Mouse (Mus musculus) A20 (cell line): Measurements from ENCODE around the gene Lars2.
A peak's percentile ranks its signal among the peaks of the same experiment; 100 is the strongest.

ENCODE experiments used
- DNase-seq: peaks from one replicate; pipeline ENCODE4 v3.0.0-alpha.2; 2011; ENCODE audit warnings: low read depth, low spot score

The Lars2 gene

DNA sequence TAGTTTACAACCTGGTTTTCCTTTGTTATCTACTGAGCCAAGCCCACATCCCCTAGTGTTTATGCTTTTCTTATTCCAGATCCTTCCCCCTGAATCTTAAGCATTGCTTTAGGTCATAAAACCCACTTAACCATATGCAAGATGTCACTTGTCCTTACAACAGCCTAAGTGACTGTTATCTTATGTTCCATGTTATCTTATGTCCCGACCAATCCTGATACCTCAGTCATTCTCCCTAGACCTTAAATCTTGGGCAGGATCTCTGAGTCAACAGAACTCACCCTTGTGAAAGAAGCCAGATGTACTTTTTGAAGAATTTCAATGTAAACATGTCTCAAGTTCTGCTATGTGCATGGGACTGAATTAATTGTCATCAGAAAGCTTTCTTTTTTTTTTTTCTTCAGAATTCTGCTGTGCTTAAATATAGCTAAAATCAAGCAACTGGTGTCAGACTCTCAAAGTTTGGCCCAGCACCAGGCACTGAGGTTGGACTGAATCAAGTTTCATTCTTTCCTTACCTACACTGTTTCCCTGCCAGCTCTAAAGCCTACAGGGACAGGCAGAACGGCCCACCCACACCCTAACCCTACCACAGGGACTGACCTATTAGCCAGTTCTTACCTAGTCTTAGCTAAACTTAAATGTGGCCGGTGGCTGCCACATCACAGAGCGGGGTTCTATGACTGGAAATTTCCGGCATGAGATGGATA, 24.6 kb downstream of the Lars2 start:
- no peak for DNase-seq

DNA sequence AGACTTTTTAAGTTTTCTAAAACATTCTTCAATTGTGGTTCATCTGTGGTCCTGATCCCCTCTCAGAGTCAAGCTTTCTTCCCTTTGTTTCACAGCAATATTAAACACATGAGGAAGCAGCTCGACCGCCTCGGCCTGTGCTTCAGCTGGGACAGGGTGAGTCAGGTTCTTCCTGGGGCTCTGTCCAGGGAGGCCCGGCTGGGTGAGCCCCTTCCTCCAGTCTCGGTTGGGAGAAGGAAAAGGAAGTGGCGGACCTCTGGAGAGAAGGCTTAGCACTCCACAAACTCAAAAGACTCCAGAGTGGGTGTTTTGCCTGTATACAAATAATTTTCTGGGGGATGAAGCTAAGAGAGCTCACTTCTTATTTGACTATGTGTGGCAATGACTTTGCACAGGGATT, 28.1 kb downstream of the Lars2 start:
- DNase-seq = no peak

GRCm38 (mm10) chr9:123397701-123398100, 31.0 kb downstream of the Lars2 start:
- no peak for DNase-seq

DNA sequence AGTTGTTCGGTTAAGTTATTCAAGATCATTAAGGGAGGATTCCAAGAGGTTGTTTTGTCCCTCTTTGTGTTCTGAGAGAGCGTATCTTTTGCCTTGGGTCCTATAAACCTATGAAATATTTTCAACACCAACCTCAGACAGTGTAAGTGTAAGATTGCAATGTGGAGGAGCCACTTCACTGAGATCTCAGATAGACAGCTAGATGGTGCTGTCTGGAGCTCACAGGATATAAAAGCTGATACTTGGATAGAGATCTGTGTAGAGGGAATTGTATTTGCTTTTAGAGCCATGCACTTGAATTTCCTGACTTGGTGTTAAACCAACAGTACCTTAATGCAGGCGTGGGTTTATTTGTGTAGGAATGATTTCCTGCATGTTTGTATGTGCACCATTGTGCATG, 35.5 kb downstream of the Lars2 start:
- DNase-seq = no peak

GRCm38 (mm10) chr9:123403031-123403430, 36.3 kb downstream of the Lars2 start:
- no peak for DNase-seq

GRCm38 (mm10) chr9:123405231-123405630, 38.5 kb downstream of the Lars2 start:
- no peak for DNase-seq

DNA sequence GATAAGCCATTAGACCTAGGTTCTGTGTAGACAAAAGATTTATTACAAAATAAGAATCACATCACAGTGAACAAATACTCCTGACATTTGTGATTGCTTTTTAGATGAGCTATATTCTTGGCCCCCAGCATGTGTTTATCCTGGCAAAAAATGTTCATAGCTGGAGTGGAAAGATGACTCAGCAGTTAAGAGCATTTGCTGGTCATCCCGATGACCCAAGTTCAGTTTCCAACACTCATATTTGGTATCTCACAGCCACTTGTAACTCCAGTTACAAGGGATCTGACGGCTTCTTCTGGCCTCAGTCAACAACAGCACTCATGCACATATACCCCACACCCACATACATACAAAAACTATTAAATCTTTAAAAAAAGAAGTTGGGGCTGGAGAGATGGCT, 42.0 kb downstream of the Lars2 start:
- no peak for DNase-seq

- DNase-seq = no peak
Observed at GRCm38 (mm10) chr9:123429863-123430262, 63.1 kb downstream of the Lars2 start.

GRCm38 (mm10) chr9:123430973-123431372, 64.2 kb downstream of the Lars2 start:
- no peak for DNase-seq

DNA sequence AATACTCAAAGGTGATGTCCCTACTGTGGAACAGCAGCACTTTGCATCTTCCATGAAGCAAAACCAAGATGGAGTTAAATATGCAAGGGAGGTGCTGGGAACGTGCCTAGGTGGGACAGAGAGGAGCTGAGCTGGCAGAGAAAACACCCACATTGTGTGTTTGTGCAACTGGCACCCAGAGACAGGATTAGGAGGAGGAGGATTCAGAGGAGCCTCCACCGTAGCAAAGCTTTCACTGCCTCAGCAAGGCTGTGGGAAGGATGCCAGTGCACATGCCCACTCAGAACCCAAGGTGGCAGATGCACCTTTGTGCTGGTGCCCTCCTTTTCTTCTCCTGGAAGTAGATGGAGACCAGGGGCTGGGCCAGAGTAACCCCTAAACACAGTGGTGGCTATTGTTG, 71.5 kb downstream of the Lars2 start:
- no peak for DNase-seq

GRCm38 (mm10) chr9:123440230-123441058, 73.7 kb downstream of the Lars2 start:
- peak; percentile 33 for DNase-seq

GRCm38 (mm10) chr9:123447101-123447500, 80.4 kb downstream of the Lars2 start:
- peak; percentile 51 for DNase-seq

- peak; percentile 35 for DNase-seq
Observed at GRCm38 (mm10) chr9:123448594-123448993, 81.9 kb downstream of the Lars2 start.

DNA sequence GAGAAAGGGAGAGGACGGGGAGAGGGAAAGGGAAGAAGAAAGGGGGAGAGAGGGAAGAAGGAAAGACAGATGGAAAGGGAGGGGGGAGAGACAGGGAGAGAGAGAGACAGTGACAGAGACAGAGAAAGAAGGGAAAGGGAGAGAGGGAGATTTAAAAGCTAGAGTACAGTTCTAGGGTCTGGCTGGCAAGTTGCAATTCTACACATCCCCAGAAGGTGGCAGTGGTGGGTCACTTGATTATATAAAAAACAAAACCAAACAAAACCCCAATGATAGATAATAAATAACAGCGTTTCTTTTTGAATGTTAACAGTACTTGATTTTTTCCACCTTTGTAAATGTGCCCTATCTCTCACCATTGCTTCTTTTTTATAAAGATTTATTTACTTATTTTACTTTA, 83.4 kb downstream of the Lars2 start:
- DNase-seq = peak; percentile 67

DNA sequence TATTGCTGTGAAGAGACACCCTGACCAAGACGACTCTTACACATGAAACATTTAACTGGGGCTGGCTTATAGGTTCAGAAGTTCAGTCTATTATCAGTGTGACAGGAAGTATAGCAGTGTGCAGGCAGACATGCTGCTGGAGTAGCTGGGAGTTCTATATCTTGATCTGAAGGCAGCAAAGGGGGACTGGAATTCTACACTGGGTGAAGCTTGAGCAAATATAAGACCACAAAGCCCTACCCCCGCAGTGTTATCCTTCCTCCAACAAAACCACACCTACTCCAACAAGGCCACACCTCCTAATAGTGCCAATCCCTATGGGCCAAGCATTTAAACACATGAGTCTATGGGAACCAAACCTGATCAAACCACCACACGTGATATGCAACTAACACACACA, 85.0 kb downstream of the Lars2 start:
- no peak for DNase-seq

DNA sequence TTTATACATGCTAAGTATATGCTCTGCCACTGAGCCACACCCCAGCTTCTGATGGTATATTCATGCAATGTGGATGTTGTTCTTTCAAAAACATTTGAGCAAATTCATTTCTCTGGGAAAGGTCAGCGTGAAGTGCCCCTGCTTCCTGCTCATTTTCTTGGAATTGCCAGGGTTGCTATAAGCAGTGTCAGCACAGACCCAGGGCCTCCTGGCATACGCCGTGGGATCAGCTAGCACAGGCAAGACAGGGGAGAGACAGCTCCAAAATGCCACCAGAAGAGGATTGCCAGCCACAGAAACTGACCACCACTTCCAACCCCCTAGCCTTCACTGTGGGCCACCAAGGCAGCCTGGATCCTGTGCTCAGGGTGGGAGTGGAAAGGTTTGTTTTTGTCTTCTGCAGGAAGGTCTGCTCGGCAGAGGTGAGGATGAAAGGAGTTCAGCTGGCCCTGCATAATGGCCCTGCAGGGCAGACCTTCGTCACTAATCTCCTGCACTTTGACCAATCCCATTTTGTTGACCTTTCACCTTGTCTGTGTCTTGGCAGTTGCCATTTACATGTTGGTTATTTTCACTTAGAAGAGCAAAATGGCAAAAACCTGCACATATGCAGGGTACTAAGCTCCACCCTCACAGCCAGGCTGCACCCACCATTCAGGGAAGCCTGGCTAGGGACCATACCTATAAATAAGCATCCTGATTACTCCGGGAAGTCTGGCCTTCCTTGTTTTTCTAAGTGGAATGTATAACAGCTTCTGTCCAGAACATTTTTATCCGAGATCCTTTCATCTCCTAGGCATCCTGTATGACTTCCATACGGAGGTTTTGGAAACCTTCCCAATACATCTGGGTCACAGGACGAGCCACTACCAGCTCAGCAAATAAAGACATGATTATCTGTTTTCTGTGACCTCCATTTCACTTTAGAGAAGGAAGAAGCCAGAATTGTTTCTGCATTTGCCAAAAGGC, 90.2 kb downstream of the Lars2 start:
- DNase-seq = no peak

DNA sequence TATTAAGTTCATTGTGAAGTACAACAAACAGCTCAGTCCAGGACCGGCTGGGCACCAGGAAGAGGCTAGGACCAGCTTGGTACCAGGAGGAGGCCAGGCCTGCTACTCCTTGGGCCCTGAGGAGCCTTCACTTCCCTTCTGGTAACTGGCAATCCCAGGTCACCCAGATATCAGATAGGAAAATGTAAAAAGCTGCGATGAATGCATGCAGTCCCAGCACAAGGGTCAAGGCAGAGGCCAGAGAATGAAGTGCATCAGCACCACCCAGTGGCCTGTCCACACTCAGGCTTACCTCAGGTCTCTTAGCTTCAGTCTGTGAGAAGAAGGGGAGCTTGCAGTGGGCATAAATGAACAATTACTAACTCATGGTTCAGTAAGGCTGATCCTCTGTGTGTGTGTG, 90.9 kb downstream of the Lars2 start:
- peak; percentile 24 for DNase-seq

DNA sequence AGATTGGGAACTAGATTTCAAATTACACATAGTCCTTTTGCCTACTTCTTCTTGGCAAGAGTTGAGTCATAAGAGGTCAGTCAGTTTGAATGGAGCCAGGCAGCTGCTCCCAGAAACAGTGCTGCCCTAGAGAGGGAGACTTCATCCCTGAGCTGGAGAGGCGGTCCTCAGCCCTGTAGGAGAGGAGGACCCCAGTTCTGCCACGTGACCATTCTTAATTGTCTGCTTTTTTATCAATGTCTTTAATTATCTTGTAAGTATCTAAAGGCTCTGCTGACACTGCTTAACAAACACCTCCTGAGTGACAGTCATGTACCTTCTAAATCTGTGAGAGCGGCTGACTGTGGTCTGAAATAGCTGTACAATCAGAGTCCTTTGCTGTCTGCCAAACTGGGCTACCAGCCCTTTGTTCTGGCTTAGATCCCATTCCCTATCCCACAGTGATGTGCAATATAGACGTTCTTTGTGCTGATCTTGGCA, 100.5 kb downstream of the Lars2 start:
- no peak for DNase-seq

DNA sequence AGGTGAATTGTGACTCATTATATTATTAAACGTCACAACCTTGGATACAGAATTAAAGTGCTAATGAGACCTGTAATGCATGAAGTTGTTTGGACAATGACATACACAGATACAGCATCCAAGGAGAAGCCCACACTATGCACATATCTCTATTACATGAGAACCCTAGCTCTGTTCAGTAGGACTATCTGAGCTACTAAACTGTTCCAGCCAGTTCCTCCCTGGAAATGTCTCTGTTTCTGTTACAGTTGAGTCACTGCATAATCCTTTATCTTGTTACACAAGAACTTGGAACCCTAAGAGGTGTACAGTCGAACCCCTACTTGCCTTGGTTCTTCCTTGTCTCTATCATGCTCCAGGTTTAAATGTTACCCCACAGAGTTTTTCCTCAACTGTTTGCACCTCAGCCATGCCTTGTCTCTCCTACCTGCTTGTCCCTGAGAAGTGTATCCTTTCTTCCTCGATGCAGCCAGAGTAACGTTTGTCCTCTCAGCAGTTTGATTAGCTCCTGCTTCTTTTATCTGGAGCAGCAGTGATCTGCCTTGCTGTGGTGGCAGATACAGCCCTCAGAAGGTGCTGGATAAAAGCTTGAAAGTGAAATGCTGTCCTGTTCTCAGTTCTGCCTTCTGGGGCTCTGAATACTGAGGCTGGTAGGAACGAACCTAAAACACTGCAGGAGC, 101.8 kb downstream of the Lars2 start:
- DNase-seq = no peak

DNA sequence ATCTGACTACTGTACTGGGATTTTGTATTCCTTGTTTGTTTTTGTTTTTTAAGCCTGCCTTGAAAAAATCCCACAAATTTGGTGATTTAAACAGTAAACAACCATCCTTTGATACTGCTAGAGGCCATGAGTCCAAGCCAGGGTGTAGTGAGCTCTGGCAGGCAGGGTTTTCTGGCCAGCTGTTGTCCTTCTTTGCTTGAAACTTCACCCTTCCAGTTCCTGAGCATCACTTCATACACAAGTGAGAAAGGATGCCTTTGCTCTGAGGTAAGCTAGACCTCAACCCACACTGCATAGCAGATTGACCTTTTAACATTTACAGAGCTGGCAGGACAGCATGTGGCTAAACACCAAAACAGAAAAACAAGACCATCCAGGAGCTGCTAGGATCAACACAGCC, 102.4 kb downstream of the Lars2 start:
- DNase-seq = no peak

DNA sequence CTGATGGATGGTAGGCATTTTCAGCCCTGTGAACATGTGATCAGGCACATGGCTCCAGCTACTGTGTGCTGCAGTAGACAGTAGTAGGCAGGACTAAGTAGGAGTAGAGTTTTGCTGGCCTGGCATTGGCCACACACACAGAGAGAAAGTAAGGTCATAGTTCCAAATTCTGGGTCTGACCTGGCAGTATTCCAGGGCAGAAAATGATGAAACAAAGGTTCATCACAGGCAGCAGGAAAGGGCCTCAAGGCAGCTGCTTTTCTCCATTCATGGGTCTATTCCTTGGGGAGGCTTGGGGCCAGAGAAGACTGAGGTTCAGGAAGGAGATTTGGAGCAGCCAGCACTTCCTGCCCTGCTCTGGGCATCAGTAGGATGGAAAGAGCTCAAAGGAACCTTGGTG, 106.7 kb downstream of the Lars2 start:
- DNase-seq = no peak
